Comparison of ENCODE assay signal across 9 mouse cellular contexts in genomic region chr8:119466105-119466504, GRCm38 (mm10). TPM values are rescaled to one million over a fixed set of nuclear protein-coding genes. Genes with fewer than 3 reads are reported as not detected.
DNase-seq lines count a peak whose midpoint lies in the region; ATAC-seq and TF ChIP-seq lines count a peak whose summit lies in the region.
"Had no signal": no experiment of that assay in that cellular context is flagged by ENCODE, and none has a peak within 500 bp of the region (broad histone marks: within the 10 kb centered on the region; RNA-seq: fewer than 3 reads in every experiment).

No protein-coding gene starts in this region.

- no peak overlapping the region for H3K9ac ChIP-seq in lung, embryonic 14.5 days
- no peak overlapping the region for H3K9ac ChIP-seq in embryonic facial prominence, embryonic 15.5 days
- no peak overlapping the region for H3K9ac ChIP-seq in intestine, embryonic 15.5 days
- H3K9ac ChIP-seq: liver, embryonic 15.5 days had no signal

- ATAC-seq in lung, embryonic 14.5 days (ENCODE audit: insufficient read depth): peak; percentile 83
- peak; percentile 65 for ATAC-seq in embryonic facial prominence, embryonic 15.5 days (ENCODE audit: insufficient number of reproducible peaks, low FRiP score, low TSS enrichment, low read depth)
- peak; percentile 79 for ATAC-seq in intestine, embryonic 15.5 days

- H3K4me1 ChIP-seq in lung, embryonic 14.5 days (ENCODE audit: insufficient read depth): 0 out of 2 replicates have a peak, but pooled peaks cover 4% of the 10 kb centered on the region
- peaks cover 22% of the 10 kb centered on the region for H3K4me1 ChIP-seq in embryonic facial prominence, embryonic 15.5 days
- peaks cover 23% of the 10 kb centered on the region for H3K4me1 ChIP-seq in intestine, embryonic 15.5 days (replicated peaks)
- H3K4me1 ChIP-seq: liver, embryonic 15.5 days had no signal

- no peaks in the 10 kb centered on the region for H3K9me3 ChIP-seq in lung, embryonic 14.5 days (ENCODE audit: low read depth, low read length)
- no peaks in the 10 kb centered on the region for H3K9me3 ChIP-seq in embryonic facial prominence, embryonic 15.5 days (replicated peaks)
- H3K9me3 ChIP-seq in intestine, embryonic 15.5 days: no peaks in the 10 kb centered on the region
- H3K9me3 ChIP-seq: liver, embryonic 15.5 days had no signal

- no peak overlapping the region for H3K4me3 ChIP-seq in lung, embryonic 14.5 days (ENCODE audit: low read depth, low read length)
- no peak overlapping the region for H3K4me3 ChIP-seq in embryonic facial prominence, embryonic 15.5 days (replicated peaks)
- H3K4me3 ChIP-seq in intestine, embryonic 15.5 days (replicated peaks): no peak overlapping the region; the same call in 1 of the 2 replicates
- H3K4me3 ChIP-seq: liver, embryonic 15.5 days had no signal

- peak; percentile 73 for DNase-seq in lung, embryonic 14.5 days
- no peak for DNase-seq in lung, postnatal 14 days
- DNase-seq in mesoderm, embryonic 11.5 days (ENCODE audit: low read depth, low spot score): peak; percentile 40
- DNase-seq in telencephalon, adult 2 months (ENCODE audit: low read depth, low spot score): peak; percentile 67
- DNase-seq in cerebellum, postnatal 36 days: no peak
- DNase-seq in heart, adult 9 months (ENCODE audit: low spot score in 2 of 2): no peak

- peak overlapping the region; percentile 33 for H3K4me2 ChIP-seq in lung, embryonic 14.5 days
- H3K4me2 ChIP-seq in embryonic facial prominence, embryonic 15.5 days (replicated peaks): peak overlapping the region; percentile 32
- peak overlapping the region; percentile 47 for H3K4me2 ChIP-seq in intestine, embryonic 15.5 days (replicated peaks)
- H3K4me2 ChIP-seq: liver, embryonic 15.5 days had no signal

- no peak overlapping the region for H3K27ac ChIP-seq in lung, embryonic 14.5 days (ENCODE audit: low read depth)
- H3K27ac ChIP-seq in embryonic facial prominence, embryonic 15.5 days (replicated peaks): no peak overlapping the region
- H3K27ac ChIP-seq in intestine, embryonic 15.5 days: no peak overlapping the region
- H3K27ac ChIP-seq: liver, embryonic 15.5 days had no signal

- 2% methylated on average over 18 of the region's 18 CpGs for WGBS in lung, embryonic 14.5 days
- WGBS in embryonic facial prominence, embryonic 15.5 days: 3% methylated on average over 18 of the region's 18 CpGs
- WGBS in intestine, embryonic 15.5 days: 2% methylated on average over 18 of the region's 18 CpGs

- peaks cover 7% of the 10 kb centered on the region; the same call in 1 of the 2 replicates for H3K27me3 ChIP-seq in lung, embryonic 14.5 days (ENCODE audit: insufficient read depth, low read length)
- peaks cover 23% of the 10 kb centered on the region for H3K27me3 ChIP-seq in embryonic facial prominence, embryonic 15.5 days
- peaks cover 14% of the 10 kb centered on the region for H3K27me3 ChIP-seq in intestine, embryonic 15.5 days (replicated peaks)

- H3K36me3 ChIP-seq in lung, embryonic 14.5 days (ENCODE audit: insufficient read depth): no peaks in the 10 kb centered on the region
- no peaks in the 10 kb centered on the region for H3K36me3 ChIP-seq in embryonic facial prominence, embryonic 15.5 days
- H3K36me3 ChIP-seq in intestine, embryonic 15.5 days: no peaks in the 10 kb centered on the region
- H3K36me3 ChIP-seq: liver, embryonic 15.5 days had no signal

- no peak for TF ChIP-seq CTCF in lung, embryonic 14.5 days (IDR thresholded peaks at IDR 0.05; ENCODE audit: low read depth)

RNA-seq across cellular contexts. Expression of gene Necab2, which starts 19.6 kb away (rescaled TPM):
- 1.9 and 2.2 TPM in 2 replicates for polyA plus RNA-seq in lung, embryonic 14.5 days (2014; fragmentation: Nextera tagmentation; extraction: Ambion mirVana)
- polyA plus RNA-seq in embryonic facial prominence, embryonic 15.5 days (2015; fragmentation: Nextera tagmentation; extraction: Ambion mirVana): 2.5 and 4.7 TPM in 2 replicates
- 1.9 TPM in 2 replicates for polyA plus RNA-seq in intestine, embryonic 15.5 days (2015; fragmentation: Nextera tagmentation; extraction: Ambion mirVana)
- polyA plus RNA-seq: liver, embryonic 15.5 days had no signal

RNA-seq across cellular contexts. Expression of gene Osgin1, which starts 32.2 kb away (rescaled TPM):
- polyA plus RNA-seq in lung, embryonic 14.5 days (2014; fragmentation: Nextera tagmentation; extraction: Ambion mirVana): 0.53 and 0.85 TPM in 2 replicates
- 2.1 and 3.0 TPM in 2 replicates for polyA plus RNA-seq in embryonic facial prominence, embryonic 15.5 days (2015; fragmentation: Nextera tagmentation; extraction: Ambion mirVana)
- 3.8 and 5.7 TPM in 2 replicates for polyA plus RNA-seq in intestine, embryonic 15.5 days (2015; fragmentation: Nextera tagmentation; extraction: Ambion mirVana)

RNA-seq across cellular contexts. Expression of gene Slc38a8, which starts 35.4 kb away (rescaled TPM):
- not detected in 2 replicates for polyA plus RNA-seq in lung, embryonic 14.5 days (2014; fragmentation: Nextera tagmentation; extraction: Ambion mirVana)
- 0.09 and 0.30 TPM in 2 replicates for polyA plus RNA-seq in embryonic facial prominence, embryonic 15.5 days (2015; fragmentation: Nextera tagmentation; extraction: Ambion mirVana)
- 0.05 TPM in 1 of 2 replicates, not detected in the other for polyA plus RNA-seq in intestine, embryonic 15.5 days (2015; fragmentation: Nextera tagmentation; extraction: Ambion mirVana)
- polyA plus RNA-seq: liver, embryonic 15.5 days had no signal

Comparison
In these comparisons a context has a peak if more than half of its experiments do, and no peak if none do; other contexts are left out.
1. DNase-seq: peak in lung, embryonic 14.5 days (single experiment), mesoderm, embryonic 11.5 days (single experiment) and telencephalon, adult 2 months (single experiment); none in lung, postnatal 14 days (single experiment), cerebellum, postnatal 36 days (0 of 2) and heart, adult 9 months (0 of 2).
2. Peak in every context shown above with its lines, with median percentiles within 50 percentile points of each other: ATAC-seq and H3K4me2 ChIP-seq.